Mouse (Mus musculus): ENCODE results near the gene Samd4. TPM values are rescaled to one million over a fixed set of nuclear protein-coding genes. Genes with fewer than 3 reads are reported as not detected.
A peak's percentile ranks its signal among the peaks of the same experiment; 100 is the strongest.

Samd4 gene
- polyA plus RNA-seq (2016; fragmentation: Nextera tagmentation; extraction: Ambion mirVana), result 9.1 and 10.7 TPM in 2 replicates

- WGBS, result under 1% methylated on average over 39 of the region's 54 CpGs
- no peaks in the 10 kb centered on the region for H3K36me3 ChIP-seq
- ATAC-seq (ENCODE audit: insufficient number of reproducible peaks, insufficient read depth, low FRiP score, low TSS enrichment), result peak; percentile 76
These were observed at the start of gene Samd4 for GRCm38 (mm10) chr14:46882431-46883067. TSS of gene Samd4 (plus strand) at chr14:46882854.

GRCm38 (mm10) chr14:46839326-46839725, 43.3 kb upstream of the Samd4 start:
- Histone ChIP-seq H3K4me2 (replicated peaks) (no peak overlapping the region), H3K36me3 (peaks cover 19% of the 10 kb centered on the region), H3K4me1 (no peaks in the 10 kb centered on the region), H3K27me3 (no peaks in the 10 kb centered on the region), H3K27ac (no peak overlapping the region), H3K9me3 (no peaks in the 10 kb centered on the region), H3K9ac (no peak overlapping the region), H3K4me3 (no peak overlapping the region)
- 60% methylated on average over 4 of the region's 4 CpGs for WGBS
- no peak for ATAC-seq (ENCODE audit: insufficient number of reproducible peaks, insufficient read depth, low FRiP score, low TSS enrichment)

More at GRCm38 (mm10) chr14:46882431-46883067, at the start of gene Samd4:
- Histone ChIP-seq H3K27ac (peak within 1 kb of the TSS; percentile 93), H3K4me3 (peak within 1 kb of the TSS; percentile 72), H3K9me3 (no peaks in the 10 kb centered on the region), H3K4me2 (replicated peaks) (peak within 1 kb of the TSS; percentile 92), H3K27me3 (no peaks in the 10 kb centered on the region), H3K9ac (peak within 1 kb of the TSS; percentile 83), H3K4me1 (peaks cover 16% of the 10 kb centered on the region)

- WGBS, result 93% methylated on average over 11 of the region's 11 CpGs
- Histone ChIP-seq H3K4me2 (replicated peaks) (no peak overlapping the region), H3K4me3 (no peak overlapping the region), H3K9me3 (no peaks in the 10 kb centered on the region), H3K4me1 (no peaks in the 10 kb centered on the region), H3K9ac (no peak overlapping the region), H3K27ac (no peak overlapping the region), H3K36me3 (peaks cover 28% of the 10 kb centered on the region), H3K27me3 (no peaks in the 10 kb centered on the region)
- no peak for ATAC-seq (ENCODE audit: insufficient number of reproducible peaks, insufficient read depth, low FRiP score, low TSS enrichment)
These were observed 36.9 kb upstream of the Samd4 start for GRCm38 (mm10) chr14:46845706-46846105.

- Histone ChIP-seq H3K9ac (no peak overlapping the region), H3K9me3 (no peaks in the 10 kb centered on the region), H3K4me2 (replicated peaks) (no peak overlapping the region), H3K4me1 (no peaks in the 10 kb centered on the region), H3K27me3 (no peaks in the 10 kb centered on the region), H3K36me3 (peaks cover 11% of the 10 kb centered on the region; the same call in 1 of the 2 replicates), H3K27ac (no peak overlapping the region), H3K4me3 (no peak overlapping the region)
- WGBS, result 79% methylated on average over 4 of the region's 4 CpGs
- no peak for ATAC-seq (ENCODE audit: insufficient number of reproducible peaks, insufficient read depth, low FRiP score, low TSS enrichment)
These were observed 34.5 kb upstream of the Samd4 start for GRCm38 (mm10) chr14:46848063-46848590.

GRCm38 (mm10) chr14:46848736-46849135, 33.9 kb upstream of the Samd4 start:
- Histone ChIP-seq H3K36me3 (peaks cover 11% of the 10 kb centered on the region; the same call in 1 of the 2 replicates), H3K4me2 (replicated peaks) (no peak overlapping the region), H3K4me1 (no peaks in the 10 kb centered on the region), H3K9me3 (no peaks in the 10 kb centered on the region), H3K4me3 (no peak overlapping the region), H3K9ac (no peak overlapping the region), H3K27me3 (no peaks in the 10 kb centered on the region), H3K27ac (no peak overlapping the region)
- no peak for ATAC-seq (ENCODE audit: insufficient number of reproducible peaks, insufficient read depth, low FRiP score, low TSS enrichment)
- 82% methylated on average over 5 of the region's 5 CpGs for WGBS

- WGBS, result 85% methylated on average over 1 of the region's 1 CpGs
- H3K36me3 ChIP-seq, result peaks cover 9% of the 10 kb centered on the region; the same call in 1 of the 2 replicates
- ATAC-seq (ENCODE audit: insufficient number of reproducible peaks, insufficient read depth, low FRiP score, low TSS enrichment), result no peak
These were observed 32.9 kb upstream of the Samd4 start for GRCm38 (mm10) chr14:46849769-46850168.

GRCm38 (mm10) chr14:46853677-46854076, 29.0 kb upstream of the Samd4 start:
- Histone ChIP-seq H3K4me1 (no peaks in the 10 kb centered on the region), H3K4me2 (replicated peaks) (no peak overlapping the region), H3K9ac (no peak overlapping the region), H3K4me3 (no peak overlapping the region), H3K9me3 (no peaks in the 10 kb centered on the region), H3K27ac (no peak overlapping the region), H3K27me3 (no peaks in the 10 kb centered on the region), H3K36me3 (peaks cover 6% of the 10 kb centered on the region; the same call in 1 of the 2 replicates)
- no peak for ATAC-seq (ENCODE audit: insufficient number of reproducible peaks, insufficient read depth, low FRiP score, low TSS enrichment)
- 80% methylated on average over 11 of the region's 11 CpGs for WGBS

More at GRCm38 (mm10) chr14:46849769-46850168, 32.9 kb upstream of the Samd4 start:
- H3K4me3 ChIP-seq, result no peak overlapping the region
- H3K9me3 ChIP-seq, result no peaks in the 10 kb centered on the region
- no peak overlapping the region for H3K4me2 ChIP-seq (replicated peaks)
- no peaks in the 10 kb centered on the region for H3K4me1 ChIP-seq
- no peaks in the 10 kb centered on the region for H3K27me3 ChIP-seq
- H3K9ac ChIP-seq, result no peak overlapping the region
- no peak overlapping the region for H3K27ac ChIP-seq

GRCm38 (mm10) chr14:46862922-46863321, 19.7 kb upstream of the Samd4 start:
- no peak overlapping the region for H3K27ac ChIP-seq

GRCm38 (mm10) chr14:46880935-46881334, 1.7 kb upstream of the Samd4 start:
- H3K9me3 ChIP-seq, result no peaks in the 10 kb centered on the region
- no peaks in the 10 kb centered on the region for H3K27me3 ChIP-seq
- H3K4me2 ChIP-seq (replicated peaks), result peak overlapping the region; percentile 92
- 0 out of 2 replicates have a peak overlapping the region, but pooled peaks have one; percentile 4 for H3K4me3 ChIP-seq
- H3K27ac ChIP-seq, result no peak overlapping the region
- peaks cover 12% of the 10 kb centered on the region for H3K4me1 ChIP-seq
- no peaks in the 10 kb centered on the region for H3K36me3 ChIP-seq
- ATAC-seq (ENCODE audit: insufficient number of reproducible peaks, insufficient read depth, low FRiP score, low TSS enrichment), result no peak
- 4% methylated on average over 10 of the region's 10 CpGs for WGBS
- H3K9ac ChIP-seq, result no peak overlapping the region

More at GRCm38 (mm10) chr14:46862922-46863321, 19.7 kb upstream of the Samd4 start:
- Histone ChIP-seq H3K36me3 (0 out of 2 replicates have a peak, but pooled peaks cover 3% of the 10 kb centered on the region), H3K9me3 (no peaks in the 10 kb centered on the region), H3K4me2 (replicated peaks) (no peak overlapping the region), H3K4me3 (no peak overlapping the region), H3K27me3 (no peaks in the 10 kb centered on the region), H3K4me1 (no peaks in the 10 kb centered on the region), H3K9ac (no peak overlapping the region)
- WGBS, result 90% methylated on average over 5 of the region's 5 CpGs
- ATAC-seq (ENCODE audit: insufficient number of reproducible peaks, insufficient read depth, low FRiP score, low TSS enrichment), result no peak

GRCm38 (mm10) chr14:46881581-46882430, 848 bp upstream of the Samd4 start:
- peak; percentile 5 for ATAC-seq (ENCODE audit: insufficient number of reproducible peaks, insufficient read depth, low FRiP score, low TSS enrichment)

GRCm38 (mm10) chr14:46883068-46883870, 615 bp downstream of the Samd4 start:
- H3K4me1 ChIP-seq, result peaks cover 16% of the 10 kb centered on the region
- ATAC-seq (ENCODE audit: insufficient number of reproducible peaks, insufficient read depth, low FRiP score, low TSS enrichment), result peak; percentile 17
- H3K4me3 ChIP-seq, result peak overlapping the region; percentile 72
- no peaks in the 10 kb centered on the region for H3K36me3 ChIP-seq
- under 1% methylated on average over 65 of the region's 70 CpGs for WGBS
- H3K9me3 ChIP-seq, result no peaks in the 10 kb centered on the region
- H3K27me3 ChIP-seq, result no peaks in the 10 kb centered on the region
- peak overlapping the region; percentile 93 for H3K27ac ChIP-seq
- peak overlapping the region; percentile 83 for H3K9ac ChIP-seq
- peak overlapping the region; percentile 92 for H3K4me2 ChIP-seq (replicated peaks)

More at GRCm38 (mm10) chr14:46881581-46882430, 848 bp upstream of the Samd4 start:
- Histone ChIP-seq H3K36me3 (no peaks in the 10 kb centered on the region), H3K4me2 (replicated peaks) (peak overlapping the region; percentile 92), H3K27me3 (no peaks in the 10 kb centered on the region), H3K27ac (peak overlapping the region; percentile 93), H3K9ac (peak overlapping the region; percentile 83), H3K4me1 (peaks cover 16% of the 10 kb centered on the region), H3K9me3 (no peaks in the 10 kb centered on the region), H3K4me3 (peak overlapping the region; percentile 72)
- WGBS, result under 1% methylated on average over 40 of the region's 40 CpGs
